Mouse (Mus musculus): ENCODE measurements around the gene Hspg2.
"Not testable (repeated sequence)": the region's sequence is repeated elsewhere in the genome, so short reads cannot be mapped to it uniquely, and the experiment has no call there.

Hspg2 gene

GRCm38 (mm10) chr4:137556673-137557210 lies 88.2 kb downstream of the Hspg2 start:
- no peak for DNase-seq (ENCODE audit: extremely low spot score, low spot score)

GRCm38 (mm10) chr4:137569873-137570272 lies 101.3 kb downstream of the Hspg2 start:
- no peak for DNase-seq (ENCODE audit: extremely low spot score, low spot score)

- no peak for DNase-seq (ENCODE audit: extremely low spot score, low spot score)
Observed at GRCm38 (mm10) chr4:137574469-137574868, 105.9 kb downstream of the Hspg2 start, which contains the start of gene Ldlrad2. Ldlrad2 (minus strand) TSS chr4:137574569.

GRCm38 (mm10) chr4:137577486-137577885 lies 108.9 kb downstream of the Hspg2 start:
- no peak for DNase-seq (ENCODE audit: extremely low spot score, low spot score)

- peak; percentile 80 for DNase-seq (ENCODE audit: extremely low spot score, low spot score)
Observed at GRCm38 (mm10) chr4:137578181-137578845, 109.7 kb downstream of the Hspg2 start.

- no peak for DNase-seq (ENCODE audit: extremely low spot score, low spot score)
Observed at GRCm38 (mm10) chr4:137579789-137580188, 111.2 kb downstream of the Hspg2 start.

GRCm38 (mm10) chr4:137580299-137580698 lies 111.7 kb downstream of the Hspg2 start:
- DNase-seq (ENCODE audit: extremely low spot score, low spot score), result no peak

GRCm38 (mm10) chr4:137581815-137582214 lies 113.2 kb downstream of the Hspg2 start:
- DNase-seq (ENCODE audit: extremely low spot score, low spot score), result peak; percentile 22

- DNase-seq (ENCODE audit: extremely low spot score, low spot score), result not testable (repeated sequence)
Observed at GRCm38 (mm10) chr4:137589095-137589494, 120.5 kb downstream of the Hspg2 start.

- no peak for DNase-seq (ENCODE audit: extremely low spot score, low spot score)
Observed at GRCm38 (mm10) chr4:137589586-137589985, 121.0 kb downstream of the Hspg2 start.

- no peak for DNase-seq (ENCODE audit: extremely low spot score, low spot score)
Observed at GRCm38 (mm10) chr4:137590961-137591360, 122.4 kb downstream of the Hspg2 start.

- peak; percentile 98 for DNase-seq (ENCODE audit: extremely low spot score, low spot score)
Observed at GRCm38 (mm10) chr4:137593601-137594495, 125.3 kb downstream of the Hspg2 start, which contains the start of gene Usp48. Usp48 (plus strand) TSS chr4:137593755.

GRCm38 (mm10) chr4:137594496-137595270 lies 126.1 kb downstream of the Hspg2 start:
- no peak for DNase-seq (ENCODE audit: extremely low spot score, low spot score)

GRCm38 (mm10) chr4:137597098-137597630 lies 128.6 kb downstream of the Hspg2 start:
- no peak for DNase-seq (ENCODE audit: extremely low spot score, low spot score)

GRCm38 (mm10) chr4:137598577-137598976 lies 130.0 kb downstream of the Hspg2 start:
- DNase-seq (ENCODE audit: extremely low spot score, low spot score), result no peak

- DNase-seq (ENCODE audit: extremely low spot score, low spot score), result no peak
Observed at GRCm38 (mm10) chr4:137603449-137604171, 135.0 kb downstream of the Hspg2 start.

- DNase-seq (ENCODE audit: extremely low spot score, low spot score), result no peak
Observed at GRCm38 (mm10) chr4:137607023-137607422, 138.5 kb downstream of the Hspg2 start.

- no peak for DNase-seq (ENCODE audit: extremely low spot score, low spot score)
Observed at GRCm38 (mm10) chr4:137609281-137609680, 140.7 kb downstream of the Hspg2 start.

GRCm38 (mm10) chr4:137609702-137610101 lies 141.1 kb downstream of the Hspg2 start:
- DNase-seq (ENCODE audit: extremely low spot score, low spot score), result no peak

GRCm38 (mm10) chr4:137610256-137610655 lies 141.7 kb downstream of the Hspg2 start:
- no peak for DNase-seq (ENCODE audit: extremely low spot score, low spot score)
